ENCODE assay signal across 13 mouse cellular contexts in the genomic region with DNA sequence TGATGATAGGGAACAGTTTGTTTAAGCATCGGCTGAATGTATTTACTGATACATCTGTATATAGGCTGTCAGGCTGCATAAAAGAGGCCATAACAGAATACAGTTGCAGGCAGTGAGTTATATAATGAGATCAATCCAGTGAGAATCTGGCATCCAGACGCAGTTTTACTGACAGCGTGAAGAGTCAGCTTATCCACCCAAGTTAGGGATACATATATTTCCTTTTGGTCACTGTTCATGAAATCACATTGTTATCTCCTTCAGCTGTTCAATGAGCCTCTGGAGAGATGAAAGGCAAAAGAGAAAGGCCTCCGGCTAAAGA.
DNase-seq lines count a peak whose midpoint lies in the region; ATAC-seq and TF ChIP-seq lines count a peak whose summit lies in the region.
"Had no signal": no experiment of that assay in that cellular context is flagged by ENCODE, and none has a peak within 500 bp of the region (broad histone marks: within the 10 kb centered on the region; RNA-seq: fewer than 3 reads in every experiment).

No protein-coding gene starts in this region.

- TF ChIP-seq CTCF in stomach, postnatal 0 days (IDR thresholded peaks at IDR 0.05; ENCODE audit: low read depth), result no peak

- DNase-seq in embryonic facial prominence, embryonic 11.5 days (ENCODE audit: low spot score), result peak; percentile 11
- no peak for DNase-seq in embryonic facial prominence, embryonic 10.5 days (ENCODE audit: low spot score)
- no peak for DNase-seq in stomach, postnatal 0 days (ENCODE audit: low spot score)
- no peak for DNase-seq in urinary bladder, postnatal 14 days (ENCODE audit: low spot score)
- DNase-seq in right cerebral cortex, postnatal 10 days (ENCODE audit: low spot score in 2 of 2), result no peak
- DNase-seq: cerebellum, adult 9-11 months; kidney, postnatal 10 days; right cerebral cortex, postnatal 4 days had no signal

- no peak overlapping the region for H3K9ac ChIP-seq in embryonic facial prominence, embryonic 11.5 days (replicated peaks; ENCODE audit: low read length)
- no peak overlapping the region for H3K9ac ChIP-seq in stomach, embryonic 14.5 days (replicated peaks; ENCODE audit: low read depth, low read length)
- H3K9ac ChIP-seq in stomach, postnatal 0 days (ENCODE audit: low read length), result no peak overlapping the region
- H3K9ac ChIP-seq in midbrain, embryonic 12.5 days (replicated peaks), result no peak overlapping the region
- H3K9ac ChIP-seq in stomach, embryonic 16.5 days (ENCODE audit: low read length), result no peak overlapping the region
- H3K9ac ChIP-seq: heart, embryonic 13.5 days had no signal

- no peak overlapping the region for H3K27ac ChIP-seq in embryonic facial prominence, embryonic 11.5 days (replicated peaks; ENCODE audit: low read depth, low read length)
- H3K27ac ChIP-seq in embryonic facial prominence, embryonic 10.5 days (replicated peaks), result no peak overlapping the region
- H3K27ac ChIP-seq in stomach, embryonic 14.5 days (ENCODE audit: low read length), result peak overlapping the region; percentile 50; the same call in 1 of the 2 replicates
- H3K27ac ChIP-seq in stomach, postnatal 0 days (replicated peaks), result no peak overlapping the region
- peak overlapping the region; percentile 60 for H3K27ac ChIP-seq in midbrain, embryonic 12.5 days (replicated peaks)
- H3K27ac ChIP-seq in stomach, embryonic 16.5 days (ENCODE audit: low read length), result peak overlapping the region; percentile 14
- H3K27ac ChIP-seq: heart, embryonic 13.5 days; macrophage had no signal

- no peaks in the 10 kb centered on the region for H3K4me1 ChIP-seq in embryonic facial prominence, embryonic 11.5 days (ENCODE audit: control insufficient read depth, insufficient read depth, low read length)
- H3K4me1 ChIP-seq in embryonic facial prominence, embryonic 10.5 days, result no peaks in the 10 kb centered on the region
- H3K4me1 ChIP-seq in stomach, embryonic 14.5 days (ENCODE audit: control insufficient read depth, insufficient read depth, low read length), result no peaks in the 10 kb centered on the region
- H3K4me1 ChIP-seq in stomach, postnatal 0 days (replicated peaks; ENCODE audit: control insufficient read depth, insufficient read depth), result no peaks in the 10 kb centered on the region
- H3K4me1 ChIP-seq in midbrain, embryonic 12.5 days, result peaks cover 12% of the 10 kb centered on the region; the same call in 1 of the 2 replicates
- no peaks in the 10 kb centered on the region for H3K4me1 ChIP-seq in stomach, embryonic 16.5 days (ENCODE audit: control insufficient read depth, insufficient read depth, low read length)
- H3K4me1 ChIP-seq: heart, embryonic 13.5 days had no signal

- WGBS in embryonic facial prominence, embryonic 11.5 days, result 66% methylated on average over 4 of the region's 4 CpGs
- WGBS in embryonic facial prominence, embryonic 10.5 days, result 89% methylated on average over 4 of the region's 4 CpGs
- WGBS in stomach, embryonic 14.5 days, result 51% methylated on average over 4 of the region's 4 CpGs
- WGBS in stomach, postnatal 0 days, result 58% methylated on average over 4 of the region's 4 CpGs
- WGBS in midbrain, embryonic 12.5 days, result 61% methylated on average over 4 of the region's 4 CpGs
- WGBS in stomach, embryonic 16.5 days, result 50% methylated on average over 4 of the region's 4 CpGs

- H3K4me3 ChIP-seq in embryonic facial prominence, embryonic 11.5 days (ENCODE audit: low read depth, low read length), result no peak overlapping the region
- H3K4me3 ChIP-seq in embryonic facial prominence, embryonic 10.5 days, result no peak overlapping the region
- H3K4me3 ChIP-seq in stomach, embryonic 14.5 days (ENCODE audit: low read depth, low read length), result no peak overlapping the region
- no peak overlapping the region for H3K4me3 ChIP-seq in stomach, postnatal 0 days (ENCODE audit: low read depth, low read length)
- H3K4me3 ChIP-seq in midbrain, embryonic 12.5 days, result no peak overlapping the region
- H3K4me3 ChIP-seq in stomach, embryonic 16.5 days (replicated peaks; ENCODE audit: low read length), result no peak overlapping the region
- H3K4me3 ChIP-seq: heart, embryonic 13.5 days had no signal

- H3K9me3 ChIP-seq in embryonic facial prominence, embryonic 11.5 days (replicated peaks; ENCODE audit: control insufficient read depth, low read length), result no peaks in the 10 kb centered on the region
- H3K9me3 ChIP-seq in embryonic facial prominence, embryonic 10.5 days, result no peaks in the 10 kb centered on the region
- H3K9me3 ChIP-seq in stomach, embryonic 14.5 days (ENCODE audit: control insufficient read depth, low read depth, low read length), result no peaks in the 10 kb centered on the region
- H3K9me3 ChIP-seq in stomach, postnatal 0 days (ENCODE audit: control insufficient read depth, low read length), result no peaks in the 10 kb centered on the region
- no peaks in the 10 kb centered on the region for H3K9me3 ChIP-seq in midbrain, embryonic 12.5 days
- H3K9me3 ChIP-seq in stomach, embryonic 16.5 days (replicated peaks; ENCODE audit: control insufficient read depth, low read length), result no peaks in the 10 kb centered on the region
- H3K9me3 ChIP-seq: heart, embryonic 13.5 days had no signal

- no peaks in the 10 kb centered on the region for H3K27me3 ChIP-seq in embryonic facial prominence, embryonic 11.5 days (ENCODE audit: control insufficient read depth, insufficient read depth, low read length)
- no peaks in the 10 kb centered on the region for H3K27me3 ChIP-seq in embryonic facial prominence, embryonic 10.5 days (replicated peaks; ENCODE audit: low read depth, poor library complexity, severe bottlenecking)
- H3K27me3 ChIP-seq in stomach, embryonic 14.5 days (ENCODE audit: control insufficient read depth, insufficient read depth, low read length), result no peaks in the 10 kb centered on the region
- H3K27me3 ChIP-seq in stomach, postnatal 0 days (ENCODE audit: control insufficient read depth, insufficient read depth, low read length), result no peaks in the 10 kb centered on the region
- H3K27me3 ChIP-seq in midbrain, embryonic 12.5 days, result no peaks in the 10 kb centered on the region
- H3K27me3 ChIP-seq in stomach, embryonic 16.5 days (ENCODE audit: control insufficient read depth, insufficient read depth, low read length), result no peaks in the 10 kb centered on the region
- H3K27me3 ChIP-seq: heart, embryonic 13.5 days had no signal

- H3K4me2 ChIP-seq in embryonic facial prominence, embryonic 11.5 days (ENCODE audit: low read depth, low read length), result no peak overlapping the region
- H3K4me2 ChIP-seq in stomach, embryonic 14.5 days (replicated peaks; ENCODE audit: low read depth, low read length), result no peak overlapping the region
- no peak overlapping the region for H3K4me2 ChIP-seq in stomach, postnatal 0 days (replicated peaks; ENCODE audit: low read depth)
- H3K4me2 ChIP-seq in midbrain, embryonic 12.5 days (replicated peaks), result no peak overlapping the region
- H3K4me2 ChIP-seq in stomach, embryonic 16.5 days (ENCODE audit: low read depth, low read length), result no peak overlapping the region
- H3K4me2 ChIP-seq: heart, embryonic 13.5 days had no signal

- no peak for ATAC-seq in embryonic facial prominence, embryonic 11.5 days (replicated peaks; ENCODE audit: insufficient number of reproducible peaks, low FRiP score, low TSS enrichment, low read depth)
- peak; percentile 42; the same call in 1 of the 2 replicates for ATAC-seq in stomach, embryonic 14.5 days (ENCODE audit: insufficient number of reproducible peaks, insufficient read depth, low FRiP score, low read depth)
- ATAC-seq in stomach, postnatal 0 days (ENCODE audit: low FRiP score, low TSS enrichment), result no peak
- no peak for ATAC-seq in midbrain, embryonic 12.5 days (ENCODE audit: low FRiP score, low read depth)
- 0 out of 2 replicates have a peak, but pooled peaks have one; percentile 41 for ATAC-seq in stomach, embryonic 16.5 days (ENCODE audit: insufficient read depth, low FRiP score)

- no peaks in the 10 kb centered on the region for H3K36me3 ChIP-seq in embryonic facial prominence, embryonic 11.5 days (replicated peaks; ENCODE audit: control insufficient read depth, insufficient read depth, low read depth, low read length)
- H3K36me3 ChIP-seq in embryonic facial prominence, embryonic 10.5 days (replicated peaks), result no peaks in the 10 kb centered on the region
- no peaks in the 10 kb centered on the region for H3K36me3 ChIP-seq in stomach, embryonic 14.5 days (ENCODE audit: control insufficient read depth, insufficient read depth, low read length)
- H3K36me3 ChIP-seq in stomach, postnatal 0 days (ENCODE audit: control insufficient read depth, insufficient read depth, low read length), result no peaks in the 10 kb centered on the region
- H3K36me3 ChIP-seq in midbrain, embryonic 12.5 days, result no peaks in the 10 kb centered on the region
- no peaks in the 10 kb centered on the region for H3K36me3 ChIP-seq in stomach, embryonic 16.5 days (ENCODE audit: control insufficient read depth, insufficient read depth, low read length)
- H3K36me3 ChIP-seq: heart, embryonic 13.5 days had no signal

- no peak for TF ChIP-seq EP300 in stomach, postnatal 0 days (optimal IDR thresholded peaks at IDR 0.05)

Comparison
In these comparisons a context has a peak if more than half of its experiments do, and no peak if none do; other contexts are left out.
1. ATAC-seq: peak in stomach, embryonic 14.5 days (single experiment) and stomach, embryonic 16.5 days (single experiment); none in embryonic facial prominence, embryonic 11.5 days (single experiment), stomach, postnatal 0 days (single experiment) and midbrain, embryonic 12.5 days (single experiment).
2. H3K27ac ChIP-seq: peak in stomach, embryonic 14.5 days (single experiment), midbrain, embryonic 12.5 days (single experiment) and stomach, embryonic 16.5 days (single experiment); none in embryonic facial prominence, embryonic 11.5 days (single experiment), embryonic facial prominence, embryonic 10.5 days (single experiment) and stomach, postnatal 0 days (single experiment).